In genomic region chr4:48691793-48692437, GRCm38 (mm10) we compare ENCODE assay signal across 8 mouse cellular contexts. TPM values are rescaled to one million over a fixed set of nuclear protein-coding genes. Genes with fewer than 3 reads are reported as not detected.
DNase-seq lines count a peak whose midpoint lies in the region; ATAC-seq and TF ChIP-seq lines count a peak whose summit lies in the region.

No protein-coding gene starts in this region.

- TF ChIP-seq CTCF in layer of hippocampus, adult 2 months (conservative IDR thresholded peaks at IDR 0.05), result peak; percentile 92

- H3K9ac ChIP-seq in stomach, embryonic 16.5 days (ENCODE audit: low read length), result no peak overlapping the region

- ATAC-seq in CD4-positive, CD25-positive, alpha-beta regulatory T cell, adult 4 months, result no peak
- peak; percentile 75 for ATAC-seq in granulocyte monocyte progenitor cell, adult 5-6 weeks (replicated peaks; ENCODE audit: poor library complexity, severe bottlenecking)
- ATAC-seq in stomach, embryonic 16.5 days (ENCODE audit: insufficient read depth, low FRiP score), result peak; percentile 50; the same call in 1 of the 2 replicates

- no peak overlapping the region for H3K27ac ChIP-seq in layer of hippocampus, adult 2 months
- H3K27ac ChIP-seq in midbrain, embryonic 10.5 days (replicated peaks), result no peak overlapping the region
- H3K27ac ChIP-seq in stomach, embryonic 16.5 days (ENCODE audit: low read length), result no peak overlapping the region

- H3K9me3 ChIP-seq in midbrain, embryonic 10.5 days (replicated peaks), result no peaks in the 10 kb centered on the region
- H3K9me3 ChIP-seq in stomach, embryonic 16.5 days (replicated peaks; ENCODE audit: control insufficient read depth, low read length), result no peaks in the 10 kb centered on the region

- no peaks in the 10 kb centered on the region for H3K27me3 ChIP-seq in midbrain, embryonic 10.5 days (ENCODE audit: low read depth, poor library complexity, severe bottlenecking)
- H3K27me3 ChIP-seq in stomach, embryonic 16.5 days (ENCODE audit: control insufficient read depth, insufficient read depth, low read length), result no peaks in the 10 kb centered on the region

- H3K4me3 ChIP-seq in layer of hippocampus, adult 2 months, result no peak overlapping the region
- H3K4me3 ChIP-seq in midbrain, embryonic 10.5 days, result no peak overlapping the region
- no peak overlapping the region for H3K4me3 ChIP-seq in stomach, embryonic 16.5 days (replicated peaks; ENCODE audit: low read length)

- H3K4me1 ChIP-seq in midbrain, embryonic 10.5 days, result peaks cover 12% of the 10 kb centered on the region
- H3K4me1 ChIP-seq in stomach, embryonic 16.5 days (ENCODE audit: control insufficient read depth, insufficient read depth, low read length), result no peaks in the 10 kb centered on the region

- H3K36me3 ChIP-seq in midbrain, embryonic 10.5 days, result no peaks in the 10 kb centered on the region
- no peaks in the 10 kb centered on the region for H3K36me3 ChIP-seq in stomach, embryonic 16.5 days (ENCODE audit: control insufficient read depth, insufficient read depth, low read length)

- no peak overlapping the region for H3K4me2 ChIP-seq in stomach, embryonic 16.5 days (ENCODE audit: low read depth, low read length)

- WGBS in midbrain, embryonic 10.5 days, result 40% methylated on average over 7 of the region's 7 CpGs
- WGBS in stomach, embryonic 16.5 days, result 44% methylated on average over 7 of the region's 7 CpGs

- DNase-seq in CD4-positive, CD25-positive, alpha-beta regulatory T cell, adult 2 months (ENCODE audit: low read depth, low spot score), result peak; percentile 8
- DNase-seq in ES-CJ7 (ENCODE audit: low read depth, low spot score), result peak; percentile 82
- peak; percentile 42 to 53 for DNase-seq in cerebellum, postnatal 36 days
- DNase-seq in layer of hippocampus, adult 2 months (ENCODE audit: low spot score in 2 of 2), result peak; percentile 48 to 73
- peak; percentile 62 for DNase-seq in midbrain, embryonic 10.5 days (ENCODE audit: low spot score)

RNA-seq across cellular contexts. Expression of gene Cavin4, which starts 28.6 kb away (rescaled TPM):
- polyA plus RNA-seq in CD4-positive, CD25-positive, alpha-beta regulatory T cell, adult 4 months (2017; shearing (Covaris generic)), result not detected
- not detected in 2 replicates for total RNA-seq in granulocyte monocyte progenitor cell, adult 5-6 weeks (2014; fragmentation: Nextera tagmentation)
- total RNA-seq in granulocyte monocyte progenitor cell, adult 5-6 weeks (2017), result not detected in 2 replicates
- 1 to 10 TPM; 2.1 TPM for total RNA-seq in layer of hippocampus, adult 2 months (2021)
- polyA plus RNA-seq in midbrain, embryonic 10.5 days (2016; fragmentation: Nextera tagmentation; extraction: Ambion mirVana), result 1.4 and 1.7 TPM in 2 replicates
- polyA plus RNA-seq in stomach, embryonic 16.5 days (2015; fragmentation: Nextera tagmentation; extraction: Ambion mirVana), result 0.54 and 8.9 TPM in 2 replicates

Comparison
In these comparisons a context has a peak if more than half of its experiments do, and no peak if none do; other contexts are left out.
1. DNase-seq: peak in every context shown above with its lines; median percentile 82 in ES-CJ7; 62 in midbrain, embryonic 10.5 days; 60 in layer of hippocampus, adult 2 months; 48 in cerebellum, postnatal 36 days; 8 in CD4-positive, CD25-positive, alpha-beta regulatory T cell, adult 2 months.